Mouse (Mus musculus): ENCODE data around the gene Acp2.

- TF ChIP-seq CTCF (IDR thresholded peaks at IDR 0.05; ENCODE audit: low read depth, low read length) (no peak), POLR2A (IDR thresholded peaks at IDR 0.05; ENCODE audit: insufficient read depth, low read length) (no peak)
Measured at GRCm38 (mm10) chr2:91213311-91213710, 10.6 kb downstream of the Acp2 start.
